Mouse (Mus musculus): ENCODE measurements at regions not wholly inside any gene's neighbourhood (a gene's known extent, or its start where the extent isn't known, plus 50 kb on each side); places are given as distances from the start of the nearest gene placed in this dataset.

GRCm38 (mm10) chr2:79523441-79523840 lies 66.9 kb upstream of the Cerkl start:
- no peaks in the 10 kb centered on the region for H3K27me3 ChIP-seq (ENCODE audit: insufficient read depth, low read length)
- H3K9me3 ChIP-seq (ENCODE audit: low read depth, low read length): no peaks in the 10 kb centered on the region
- no peak for TF ChIP-seq CTCF (IDR thresholded peaks at IDR 0.05; ENCODE audit: low read depth)
- no peak overlapping the region for H3K27ac ChIP-seq (ENCODE audit: low read depth)
- no peak overlapping the region for H3K4me2 ChIP-seq
- H3K4me1 ChIP-seq (ENCODE audit: insufficient read depth): no peaks in the 10 kb centered on the region
- no peak overlapping the region for H3K9ac ChIP-seq
- H3K4me3 ChIP-seq (ENCODE audit: low read depth, low read length): no peak overlapping the region
- WGBS: 71% methylated on average over 4 of the region's 4 CpGs
- H3K36me3 ChIP-seq (ENCODE audit: insufficient read depth): no peaks in the 10 kb centered on the region
- ATAC-seq (ENCODE audit: insufficient read depth) (no peak), DNase-seq (no peak)

- H3K4me2 ChIP-seq: no peak overlapping the region
- ATAC-seq (ENCODE audit: insufficient read depth): no peak
- TF ChIP-seq CTCF (IDR thresholded peaks at IDR 0.05; ENCODE audit: low read depth): no peak
- H3K9ac ChIP-seq: no peak overlapping the region
- H3K9me3 ChIP-seq (ENCODE audit: low read depth, low read length): no peaks in the 10 kb centered on the region
- 67% methylated on average over 5 of the region's 5 CpGs for WGBS
- no peak for DNase-seq
- no peaks in the 10 kb centered on the region for H3K27me3 ChIP-seq (ENCODE audit: insufficient read depth, low read length)
- no peak overlapping the region for H3K27ac ChIP-seq (ENCODE audit: low read depth)
- no peaks in the 10 kb centered on the region for H3K36me3 ChIP-seq (ENCODE audit: insufficient read depth)
- no peaks in the 10 kb centered on the region for H3K4me1 ChIP-seq (ENCODE audit: insufficient read depth)
- no peak overlapping the region for H3K4me3 ChIP-seq (ENCODE audit: low read depth, low read length)
Measured at GRCm38 (mm10) chr2:79527529-79527928, 70.9 kb upstream of the Cerkl start.

GRCm38 (mm10) chr2:79528347-79528990 lies 71.9 kb upstream of the Cerkl start:
- Histone ChIP-seq H3K4me1 (ENCODE audit: insufficient read depth) (no peaks in the 10 kb centered on the region), H3K27ac (ENCODE audit: low read depth) (no peak overlapping the region), H3K36me3 (ENCODE audit: insufficient read depth) (no peaks in the 10 kb centered on the region), H3K4me3 (ENCODE audit: low read depth, low read length) (no peak overlapping the region), H3K9ac (no peak overlapping the region), H3K4me2 (no peak overlapping the region), H3K27me3 (ENCODE audit: insufficient read depth, low read length) (no peaks in the 10 kb centered on the region), H3K9me3 (ENCODE audit: low read depth, low read length) (no peaks in the 10 kb centered on the region)
- DNase-seq (no peak), ATAC-seq (ENCODE audit: insufficient read depth) (no peak)
- TF ChIP-seq CTCF (IDR thresholded peaks at IDR 0.05; ENCODE audit: low read depth): no peak
- WGBS: 77% methylated on average over 18 of the region's 18 CpGs

GRCm38 (mm10) chr2:79529185-79529584 lies 72.6 kb upstream of the Cerkl start:
- Histone ChIP-seq H3K27me3 (ENCODE audit: insufficient read depth, low read length) (no peaks in the 10 kb centered on the region), H3K4me2 (no peak overlapping the region), H3K9me3 (ENCODE audit: low read depth, low read length) (no peaks in the 10 kb centered on the region), H3K4me1 (ENCODE audit: insufficient read depth) (no peaks in the 10 kb centered on the region), H3K9ac (no peak overlapping the region), H3K27ac (ENCODE audit: low read depth) (no peak overlapping the region), H3K4me3 (ENCODE audit: low read depth, low read length) (no peak overlapping the region), H3K36me3 (ENCODE audit: insufficient read depth) (no peaks in the 10 kb centered on the region)
- TF ChIP-seq CTCF (IDR thresholded peaks at IDR 0.05; ENCODE audit: low read depth): no peak
- DNase-seq (no peak), ATAC-seq (ENCODE audit: insufficient read depth) (no peak)
- WGBS: 52% methylated on average over 2 of the region's 2 CpGs

GRCm38 (mm10) chr2:79532610-79533160 lies 76.1 kb upstream of the Cerkl start:
- 68% methylated on average over 3 of the region's 3 CpGs for WGBS
- Histone ChIP-seq H3K4me3 (ENCODE audit: low read depth, low read length) (no peak overlapping the region), H3K9me3 (ENCODE audit: low read depth, low read length) (no peaks in the 10 kb centered on the region), H3K27ac (ENCODE audit: low read depth) (no peak overlapping the region), H3K9ac (no peak overlapping the region), H3K36me3 (ENCODE audit: insufficient read depth) (no peaks in the 10 kb centered on the region), H3K4me1 (ENCODE audit: insufficient read depth) (no peaks in the 10 kb centered on the region), H3K27me3 (ENCODE audit: insufficient read depth, low read length) (no peaks in the 10 kb centered on the region), H3K4me2 (no peak overlapping the region)
- ATAC-seq (ENCODE audit: insufficient read depth) (no peak), DNase-seq (no peak)
- TF ChIP-seq CTCF (IDR thresholded peaks at IDR 0.05; ENCODE audit: low read depth): no peak

GRCm38 (mm10) chr2:79537126-79537875 lies 80.7 kb upstream of the Cerkl start:
- no peaks in the 10 kb centered on the region for H3K4me1 ChIP-seq (ENCODE audit: insufficient read depth)
- H3K9me3 ChIP-seq (ENCODE audit: low read depth, low read length): no peaks in the 10 kb centered on the region
- H3K36me3 ChIP-seq (ENCODE audit: insufficient read depth): no peaks in the 10 kb centered on the region
- no peak overlapping the region for H3K4me2 ChIP-seq
- H3K4me3 ChIP-seq (ENCODE audit: low read depth, low read length): no peak overlapping the region
- no peak for ATAC-seq (ENCODE audit: insufficient read depth)
- no peak overlapping the region for H3K27ac ChIP-seq (ENCODE audit: low read depth)
- H3K27me3 ChIP-seq (ENCODE audit: insufficient read depth, low read length): no peaks in the 10 kb centered on the region
- TF ChIP-seq CTCF (IDR thresholded peaks at IDR 0.05; ENCODE audit: low read depth): no peak
- no peak overlapping the region for H3K9ac ChIP-seq
- 73% methylated on average over 5 of the region's 5 CpGs for WGBS
- DNase-seq: no peak

GRCm38 (mm10) chr2:79540384-79540783 lies 83.8 kb upstream of the Cerkl start:
- TF ChIP-seq CTCF (IDR thresholded peaks at IDR 0.05; ENCODE audit: low read depth): no peak
- Histone ChIP-seq H3K27me3 (ENCODE audit: insufficient read depth, low read length) (no peaks in the 10 kb centered on the region), H3K36me3 (ENCODE audit: insufficient read depth) (no peaks in the 10 kb centered on the region), H3K4me2 (no peak overlapping the region), H3K4me3 (ENCODE audit: low read depth, low read length) (no peak overlapping the region), H3K27ac (ENCODE audit: low read depth) (no peak overlapping the region), H3K9me3 (ENCODE audit: low read depth, low read length) (no peaks in the 10 kb centered on the region), H3K9ac (no peak overlapping the region), H3K4me1 (ENCODE audit: insufficient read depth) (peaks cover 8% of the 10 kb centered on the region)
- WGBS: 70% methylated on average over 8 of the region's 8 CpGs
- ATAC-seq (ENCODE audit: insufficient read depth) (no peak), DNase-seq (no peak)

Data from lung, embryonic 14.5 days (tissue).